Mouse (Mus musculus) intestine, embryonic 14.5 days (tissue): Measurements from ENCODE around the gene Cyp4x1. TPM values are rescaled to one million over a fixed set of nuclear protein-coding genes. Genes with fewer than 3 reads are reported as not detected.

Experiments
- ATAC-seq: fragments of 200-750 bp; cut with Nextera tagmentation; replicated peaks from 2 replicates; pipeline ENCODE4 v1.8.0; 2017; ENCODE audit warnings: low read depth, moderate number of reproducible peaks, moderate TSS enrichment, moderate library complexity; ENCODE audit not compliant: low FRiP score, low TSS enrichment
- DNase-seq: peaks from one replicate; pipeline ENCODE4 v3.0.0-alpha.2; 2018; ENCODE audit warnings: low spot score
- H3K27ac ChIP-seq: fragments of 300-500 bp; sonication (generic); 2 replicates; pipeline ENCODE4 v1.5.1; 2014; ENCODE audit warnings: low read depth, mild to moderate bottlenecking, control low read depth
- H3K27me3 ChIP-seq: fragments of 300-500 bp; sonication (generic); replicated peaks from 2 replicates; pipeline ENCODE4 v1.6.1; 2014; ENCODE audit warnings: low read length, control low read depth; ENCODE audit not compliant: control insufficient read depth, insufficient read depth
- H3K36me3 ChIP-seq: fragments of 300-500 bp; sonication (generic); 2 replicates; pipeline ENCODE4 v1.6.1; 2014; ENCODE audit warnings: low read length, control low read depth; ENCODE audit not compliant: control insufficient read depth, insufficient read depth
- H3K4me1 ChIP-seq: fragments of 300-500 bp; sonication (generic); replicated peaks from 2 replicates; pipeline ENCODE4 v1.6.1; 2014; ENCODE audit warnings: low read length, control low read depth, mixed read lengths; ENCODE audit not compliant: control insufficient read depth, insufficient read depth
- H3K4me2 ChIP-seq: fragments of 300-500 bp; sonication (generic); 2 replicates; pipeline ENCODE4 v1.6.1; 2014; ENCODE audit warnings: low read length
- H3K4me3 ChIP-seq: fragments of 300-500 bp; sonication (generic); 2 replicates; pipeline ENCODE4 v1.5.1; 2014; ENCODE audit warnings: low read depth, low read length, control low read depth, mixed read lengths
- H3K9ac ChIP-seq: fragments of 300-500 bp; sonication (generic); 2 replicates; pipeline ENCODE4 v1.6.1; 2014; ENCODE audit warnings: mild to moderate bottlenecking, low read length
- H3K9me3 ChIP-seq: fragments of 300-500 bp; sonication (generic); 2 replicates; pipeline ENCODE4 v1.6.1; 2016; ENCODE audit warnings: low read length, control low read depth; ENCODE audit not compliant: control insufficient read depth
- WGBS: fragments of 180-500 bp; shearing (Covaris S2); extraction: QIAGEN DNeasy Blood & Tissue Kit; methylation state at CpG from one replicate; pipeline ENCODE4 v1.1.7; 2014; 5-methylcytosine and 5-hydroxymethylcytosine counted together
- polyA plus RNA-seq: library from polyadenylated mRNA; unstranded; fragments of >200 nt; fragmentation: Nextera tagmentation; extraction: Ambion mirVana; gene quantifications from 2 replicates; pipeline ENCODE4 v1.2.1, GENCODE M21; 2014

Cyp4x1 gene
- polyA plus RNA-seq, 1 experiment from 2014 or later = 0.62 TPM

DNA sequence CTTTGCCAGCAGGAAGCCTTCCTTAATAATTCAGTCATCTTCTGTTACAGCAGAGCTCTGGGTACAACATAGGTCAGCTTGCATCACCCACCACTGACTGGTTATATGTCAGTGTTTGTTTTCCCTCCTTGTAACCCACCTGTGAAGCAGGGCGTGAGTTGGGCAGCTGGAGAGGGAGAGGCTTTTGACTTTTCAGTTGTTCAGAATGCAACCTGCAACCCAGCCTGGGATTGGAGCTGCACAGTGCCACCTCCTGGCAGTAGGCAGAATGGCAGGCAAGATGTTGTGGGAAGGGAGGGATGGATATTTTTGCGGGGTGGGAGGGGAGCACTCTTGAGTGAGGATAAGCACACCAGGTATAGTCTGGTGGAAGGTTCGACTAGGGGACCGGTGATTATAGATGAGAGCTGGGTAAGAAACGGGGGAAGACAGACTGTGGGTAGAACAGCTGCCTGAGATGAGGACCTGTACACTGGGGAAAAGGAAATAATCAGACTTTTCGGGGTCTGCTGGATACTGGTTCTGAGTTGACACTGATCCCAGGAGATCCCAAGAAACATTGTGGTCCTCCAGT, 48.5 kb downstream of the Cyp4x1 start:
- WGBS = 22% methylated on average over 6 of the region's 6 CpGs
- Histone ChIP-seq H3K4me3 (no peak overlapping the region), H3K4me2 (no peak overlapping the region), H3K9me3 (no peaks in the 10 kb centered on the region), H3K27me3 (peaks cover 12% of the 10 kb centered on the region; the same call in 1 of the 2 replicates), H3K4me1 (no peaks in the 10 kb centered on the region), H3K36me3 (no peaks in the 10 kb centered on the region), H3K9ac (no peak overlapping the region), H3K27ac (no peak overlapping the region)
- ATAC-seq (no peak; the same call in 1 of the 2 replicates), DNase-seq (peak; percentile 76)

DNA sequence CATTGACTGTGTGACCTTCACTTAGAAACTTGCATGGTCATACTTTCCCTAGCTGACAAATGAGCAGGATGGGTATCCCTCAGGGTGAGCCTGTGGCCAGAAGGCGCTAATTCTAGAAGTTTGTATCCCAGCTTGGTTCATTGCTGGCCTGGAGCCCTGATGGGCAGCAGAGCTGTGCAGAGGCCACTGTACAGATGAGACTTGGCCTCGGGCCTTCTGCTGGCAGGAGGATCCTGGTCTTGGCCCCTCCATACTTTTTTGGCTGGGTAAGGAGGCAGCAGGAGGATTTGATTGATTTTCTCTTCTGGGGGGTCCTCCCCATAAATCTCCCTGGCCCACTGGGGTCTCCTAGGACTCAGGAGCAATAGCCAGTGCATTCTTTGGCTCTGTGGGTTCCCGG, 51.0 kb downstream of the Cyp4x1 start:
- ATAC-seq (no peak), DNase-seq (no peak)
- Histone ChIP-seq H3K36me3 (no peaks in the 10 kb centered on the region), H3K4me3 (no peak overlapping the region), H3K9me3 (no peaks in the 10 kb centered on the region), H3K4me1 (peaks cover 8% of the 10 kb centered on the region; the same call in 1 of the 2 replicates), H3K27me3 (peaks cover 6% of the 10 kb centered on the region; the same call in 1 of the 2 replicates), H3K27ac (no peak overlapping the region), H3K4me2 (no peak overlapping the region), H3K9ac (no peak overlapping the region)
- 83% methylated on average over 3 of the region's 3 CpGs for WGBS

DNA sequence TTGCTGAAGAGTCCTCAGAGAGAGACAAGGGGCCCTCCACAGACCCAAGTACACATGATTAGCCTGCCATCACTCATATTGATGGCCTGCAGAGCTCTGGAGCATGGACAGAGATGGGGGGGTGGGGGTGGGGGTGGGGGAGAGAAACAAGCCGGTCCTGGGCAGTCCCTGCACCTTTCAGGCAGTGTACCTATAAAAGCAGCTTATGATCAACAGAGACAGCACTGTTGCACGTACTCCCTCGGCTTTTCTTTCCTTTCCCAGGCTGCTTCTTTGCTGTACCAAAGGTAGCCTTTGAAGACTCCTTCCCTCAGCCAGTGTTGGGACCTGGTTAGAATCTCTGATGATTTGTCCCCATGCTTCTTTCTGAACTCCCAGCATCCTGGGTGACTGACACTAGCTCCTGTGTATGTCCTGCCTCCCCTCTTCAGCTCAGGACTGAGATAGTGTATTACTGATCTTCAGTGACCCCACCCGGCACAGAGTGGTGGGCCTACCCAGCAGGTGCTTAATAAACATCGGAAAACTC, 54.2 kb downstream of the Cyp4x1 start:
- no peaks in the 10 kb centered on the region for H3K27me3 ChIP-seq
- DNase-seq (no peak), ATAC-seq (no peak)
- peaks cover 8% of the 10 kb centered on the region; the same call in 1 of the 2 replicates for H3K4me1 ChIP-seq
- no peak overlapping the region for H3K4me2 ChIP-seq
- no peaks in the 10 kb centered on the region for H3K9me3 ChIP-seq
- no peaks in the 10 kb centered on the region for H3K36me3 ChIP-seq
- no peak overlapping the region for H3K9ac ChIP-seq
- H3K27ac ChIP-seq = no peak overlapping the region
- 32% methylated on average over 5 of the region's 5 CpGs for WGBS
- H3K4me3 ChIP-seq = no peak overlapping the region

DNA sequence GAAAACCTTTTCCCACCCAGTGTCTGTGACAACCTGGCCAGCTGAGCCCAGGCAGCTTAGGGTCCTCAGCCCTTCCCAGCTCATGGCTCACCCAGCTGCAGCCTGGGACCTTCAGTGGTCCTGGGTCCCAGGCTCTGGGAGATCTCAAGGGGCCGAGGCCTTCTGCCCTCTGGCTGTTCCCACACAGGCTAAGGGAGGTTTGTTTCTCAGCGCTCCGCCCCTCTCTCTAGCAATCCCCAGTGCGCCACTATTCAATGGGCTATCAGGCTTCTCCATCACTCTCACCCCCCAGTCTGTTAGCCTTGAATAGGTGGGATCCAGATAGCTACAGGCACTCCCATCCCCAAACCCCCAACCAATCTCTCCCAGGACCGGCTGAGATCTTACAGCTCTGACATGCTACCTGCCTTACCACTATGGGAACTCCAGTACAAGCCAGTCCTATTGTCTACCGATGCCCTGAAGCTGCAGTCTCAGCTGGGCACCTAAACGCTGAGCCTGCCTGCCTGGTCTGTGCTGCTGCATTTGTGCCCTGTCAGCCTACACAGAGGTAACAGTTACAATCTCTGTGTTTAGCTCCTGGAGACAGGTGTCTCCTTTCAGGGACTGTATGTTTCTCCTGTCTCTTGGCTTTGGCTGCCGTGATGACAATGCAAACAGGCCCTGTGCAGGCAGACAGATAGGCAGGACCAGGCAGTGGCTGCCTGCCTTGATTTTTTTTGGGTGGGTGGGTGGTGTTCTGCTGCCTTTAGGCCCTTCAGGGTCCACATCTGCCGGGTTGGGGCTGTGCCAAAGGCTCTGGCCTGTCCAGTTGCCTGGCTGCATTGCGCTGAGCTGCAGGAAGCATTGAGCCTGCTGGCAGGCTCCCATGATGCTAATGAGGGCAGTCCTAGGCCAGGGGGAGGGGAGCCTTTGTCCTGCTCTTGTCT, 54.9 kb downstream of the Cyp4x1 start:
- 29% methylated on average over 10 of the region's 10 CpGs for WGBS
- Histone ChIP-seq H3K36me3 (no peaks in the 10 kb centered on the region), H3K4me2 (no peak overlapping the region), H3K9me3 (no peaks in the 10 kb centered on the region), H3K27ac (no peak overlapping the region), H3K9ac (no peak overlapping the region), H3K4me1 (peaks cover 8% of the 10 kb centered on the region; the same call in 1 of the 2 replicates), H3K27me3 (no peaks in the 10 kb centered on the region), H3K4me3 (no peak overlapping the region)
- peak; percentile 55; the same call in 1 of the 2 replicates for ATAC-seq
- peak; percentile 66 for DNase-seq

DNA sequence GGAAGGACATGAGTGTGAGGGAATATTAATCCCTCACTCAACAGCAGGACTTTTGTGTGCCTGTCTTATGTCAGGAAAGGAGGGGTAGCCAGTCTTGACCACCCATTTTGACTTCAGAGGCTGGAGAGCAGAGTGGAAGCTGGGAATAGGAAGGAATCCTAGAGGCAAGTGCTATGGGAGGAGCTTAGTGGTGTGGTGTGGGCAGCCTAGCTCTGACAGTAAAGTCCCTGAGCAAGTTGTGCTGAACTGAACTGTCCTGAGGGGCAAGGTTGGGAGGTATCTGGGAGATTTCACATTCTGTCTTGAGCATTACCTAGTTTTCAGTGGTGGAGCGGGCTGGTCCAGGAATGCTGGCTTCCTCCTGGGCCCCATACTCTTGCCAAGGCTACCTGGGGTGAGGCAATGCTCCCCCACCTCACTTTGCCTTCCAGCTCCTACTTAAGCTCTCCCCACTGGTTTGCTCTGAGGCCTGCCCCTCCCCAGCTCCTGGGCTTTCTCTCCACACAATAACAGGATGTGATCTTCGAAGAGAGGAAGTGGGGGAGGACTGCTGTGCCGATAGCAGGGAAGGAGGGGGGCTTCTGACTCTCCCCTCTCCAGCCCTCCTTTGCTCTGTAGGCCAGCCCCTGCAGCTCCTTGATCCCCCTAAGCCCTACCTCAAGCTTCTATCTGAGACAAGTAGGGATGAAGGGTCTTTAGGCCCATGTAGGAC, 58.7 kb downstream of the Cyp4x1 start:
- no peak for DNase-seq
- H3K4me3 ChIP-seq = no peak overlapping the region
- no peaks in the 10 kb centered on the region for H3K9me3 ChIP-seq
- H3K4me2 ChIP-seq = no peak overlapping the region
- no peaks in the 10 kb centered on the region for H3K36me3 ChIP-seq
- no peaks in the 10 kb centered on the region for H3K27me3 ChIP-seq
- WGBS = 50% methylated on average over 3 of the region's 3 CpGs
- H3K9ac ChIP-seq = no peak overlapping the region
- no peak for ATAC-seq
- no peak overlapping the region for H3K27ac ChIP-seq
- peaks cover 8% of the 10 kb centered on the region; the same call in 1 of the 2 replicates for H3K4me1 ChIP-seq

DNA sequence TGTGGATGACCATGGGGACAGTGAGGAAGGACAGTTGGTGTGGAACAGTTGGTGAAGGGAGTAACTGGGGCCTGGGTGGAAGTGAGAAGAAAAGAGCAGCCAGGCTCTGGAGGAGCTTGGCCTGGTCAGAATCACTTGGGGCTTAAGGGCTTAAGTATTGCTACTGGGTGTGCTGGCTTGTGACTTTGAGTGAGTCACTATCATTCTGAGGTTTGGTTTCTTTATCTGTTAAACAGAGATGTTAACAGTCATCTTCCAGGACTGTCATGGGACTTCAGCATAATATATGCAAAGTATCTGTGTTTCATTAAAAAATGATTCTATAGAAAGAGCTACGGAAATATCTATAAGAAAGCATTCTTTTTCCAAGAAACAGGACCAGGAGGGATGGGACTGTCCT, 59.3 kb downstream of the Cyp4x1 start:
- peak overlapping the region; percentile 27; the same call in 1 of the 2 replicates for H3K27ac ChIP-seq
- no peaks in the 10 kb centered on the region for H3K36me3 ChIP-seq
- DNase-seq (no peak), ATAC-seq (no peak)
- no peak overlapping the region for H3K4me3 ChIP-seq
- no peaks in the 10 kb centered on the region for H3K9me3 ChIP-seq
- H3K9ac ChIP-seq = no peak overlapping the region
- peaks cover 7% of the 10 kb centered on the region; the same call in 1 of the 2 replicates for H3K4me1 ChIP-seq
- 87% methylated on average over 1 of the region's 1 CpGs for WGBS
- no peak overlapping the region for H3K4me2 ChIP-seq
- no peaks in the 10 kb centered on the region for H3K27me3 ChIP-seq

DNA sequence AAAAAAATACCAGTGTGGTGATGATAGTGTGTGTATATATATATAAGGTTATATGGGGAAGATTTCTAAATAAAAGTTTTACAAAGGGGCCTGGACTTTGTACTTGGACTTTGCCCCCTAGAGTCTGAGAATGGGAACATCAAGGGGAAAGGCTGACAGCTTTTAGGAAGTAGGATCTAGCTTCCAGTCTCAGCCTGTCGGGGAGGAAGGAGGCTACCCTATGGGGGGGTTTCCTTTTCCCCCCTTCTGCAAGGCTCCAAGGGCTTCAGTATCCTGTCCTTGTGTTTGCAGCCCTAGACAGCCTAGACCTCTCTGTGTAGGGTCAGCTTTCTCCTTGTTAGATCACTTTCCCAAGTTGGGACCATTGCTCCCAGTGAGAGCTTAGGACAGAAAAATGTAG, 62.4 kb downstream of the Cyp4x1 start:
- Histone ChIP-seq H3K4me3 (no peak overlapping the region), H3K27me3 (peaks cover 9% of the 10 kb centered on the region; the same call in 1 of the 2 replicates), H3K4me2 (no peak overlapping the region), H3K9ac (no peak overlapping the region), H3K36me3 (no peaks in the 10 kb centered on the region), H3K9me3 (no peaks in the 10 kb centered on the region), H3K4me1 (no peaks in the 10 kb centered on the region), H3K27ac (no peak overlapping the region)
- ATAC-seq = no peak
- 56% methylated on average over 1 of the region's 1 CpGs for WGBS
- no peak for DNase-seq

DNA sequence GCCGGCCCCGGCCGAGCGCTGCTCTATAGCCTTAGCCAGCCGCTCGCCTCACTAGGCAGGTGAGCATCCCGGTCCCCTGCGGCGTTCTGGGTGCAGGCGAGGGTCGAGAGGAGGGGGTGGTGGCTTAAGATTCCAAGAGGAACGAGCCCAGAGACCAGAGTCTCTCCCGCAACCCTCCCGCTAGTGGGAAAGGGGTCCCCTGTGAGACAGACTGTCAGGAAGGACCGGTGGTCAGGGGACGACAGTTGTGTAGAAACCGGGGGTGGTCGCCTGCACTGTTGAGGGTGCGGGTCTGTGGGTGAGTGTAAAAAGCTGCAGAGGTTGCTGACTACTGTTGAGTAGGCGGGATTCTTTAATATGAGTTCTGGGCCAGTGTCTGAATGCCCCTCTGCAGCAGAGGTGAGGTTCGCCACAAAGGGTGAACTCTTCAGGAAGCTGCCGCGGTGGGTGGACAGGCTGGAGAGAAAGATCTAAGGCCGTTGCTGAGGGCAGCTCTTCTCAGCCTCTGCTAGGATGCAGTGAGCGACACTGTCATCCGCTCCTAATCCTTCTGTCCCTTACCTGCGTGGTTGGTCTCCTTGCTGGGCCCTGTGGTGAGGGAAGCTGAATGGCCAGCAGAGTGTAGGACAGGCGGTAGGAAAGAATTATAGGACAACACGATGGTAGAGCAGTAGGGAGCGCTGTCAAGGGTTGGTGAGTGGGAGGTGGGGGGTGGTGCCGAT, 70.4 kb downstream of the Cyp4x1 start:
- WGBS = 2% methylated on average over 31 of the region's 31 CpGs
- no peaks in the 10 kb centered on the region for H3K36me3 ChIP-seq
- DNase-seq (no peak), ATAC-seq (peak; percentile 26; the same call in 1 of the 2 replicates)
- peaks cover 5% of the 10 kb centered on the region for H3K4me1 ChIP-seq
- no peak overlapping the region for H3K27ac ChIP-seq
- no peaks in the 10 kb centered on the region for H3K9me3 ChIP-seq
- H3K9ac ChIP-seq = peak overlapping the region; percentile 27; the same call in 1 of the 2 replicates
- peaks cover 85% of the 10 kb centered on the region for H3K27me3 ChIP-seq
- H3K4me3 ChIP-seq = peak overlapping the region; percentile 50
- peak overlapping the region; percentile 94 for H3K4me2 ChIP-seq
